Mouse (Mus musculus) heart, adult 2 months (tissue): ENCODE results near the gene Tktl2.
A peak's percentile ranks its signal among the peaks of the same experiment; 100 is the strongest.

Experiments
- CTCF ChIP-seq: fragments of 200-600 bp; IDR thresholded peaks from 2 replicates; pipeline ENCODE4 v1.8.1; 2022; ENCODE audit warnings: antibody characterized with exemption, mild to moderate bottlenecking, moderate library complexity
- EP300 ChIP-seq: fragments of 200-500 bp; IDR thresholded peaks from 2 replicates; pipeline ENCODE4 v1.6.1; 2011; ENCODE audit warnings: low read depth, low read length, control low read depth; ENCODE audit not compliant: insufficient read depth
- POLR2A ChIP-seq: fragments of 200-500 bp; IDR thresholded peaks from 2 replicates; pipeline ENCODE4 v1.6.1; 2011; ENCODE audit warnings: mild to moderate bottlenecking, low read depth, low read length, control low read depth; ENCODE audit not compliant: insufficient read depth

DNA sequence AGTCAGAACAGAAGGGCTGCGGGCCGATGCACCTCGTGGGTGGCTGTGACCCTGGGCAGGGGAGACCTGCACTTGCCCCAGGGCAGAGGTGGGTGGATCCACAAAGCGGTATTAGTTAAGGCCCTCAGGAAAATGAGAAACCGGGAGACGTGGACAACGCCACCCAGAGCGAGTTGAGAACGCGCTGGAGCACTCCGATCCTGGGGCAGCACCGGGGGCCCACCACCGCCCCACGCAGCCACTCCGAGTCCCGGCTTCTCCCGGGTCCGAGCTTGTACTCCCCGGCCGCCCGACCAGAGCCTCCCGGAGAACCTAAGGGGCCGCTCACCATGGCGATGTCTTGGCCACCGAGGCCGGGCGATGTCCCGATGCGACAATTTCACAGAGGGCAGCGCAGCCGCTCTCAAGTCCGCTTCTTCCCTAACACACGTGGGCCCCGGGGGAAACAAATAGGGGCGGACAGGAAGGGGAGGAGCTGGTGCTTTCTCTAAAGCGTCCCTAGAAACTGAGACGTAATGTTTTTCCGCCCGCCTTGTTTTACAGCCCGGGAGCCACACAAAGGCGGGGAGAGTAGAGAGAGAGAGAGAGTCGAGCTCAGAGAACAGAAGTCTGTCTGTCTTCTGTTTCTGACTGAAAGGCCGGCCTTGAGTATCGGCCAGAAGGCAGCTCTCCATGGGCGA, 25.3 kb upstream of the Tktl2 start, which contains the start of gene Tma16:
- TF ChIP-seq CTCF (no peak), EP300 (peak; percentile 39; the same call in 1 of the 2 replicates), POLR2A (peak; percentile 51)
